Mouse (Mus musculus) cerebellum, adult 2 months (tissue): ENCODE results near the gene Bahcc1.

ENCODE experiments used
- CTCF ChIP-seq: fragments of 200-500 bp; IDR thresholded peaks from 2 replicates; pipeline ENCODE4 v1.5.1; 2011; ENCODE audit warnings: low read depth, mild to moderate bottlenecking, control low read depth, low read length, moderate library complexity, borderline replicate concordance; ENCODE audit not compliant: insufficient read depth
- POLR2A ChIP-seq: fragments of 200-500 bp; IDR thresholded peaks from 2 replicates; pipeline ENCODE4 v1.6.1; 2011; ENCODE audit warnings: low read length, control low read depth, borderline replicate concordance; ENCODE audit not compliant: insufficient read depth

GRCm38 (mm10) chr11:120242726-120243530 is 10.2 kb downstream of the Bahcc1 start:
- TF ChIP-seq POLR2A = no peak
- no peak for TF ChIP-seq CTCF
